Mouse (Mus musculus) spleen, adult 2 months (tissue): ENCODE measurements around the gene Gm10273.

ENCODE experiments used
- CTCF ChIP-seq: fragments of 200-500 bp; IDR thresholded peaks from 2 replicates; pipeline ENCODE4 v1.5.1; 2011; ENCODE audit warnings: mild to moderate bottlenecking, inconsistent platforms; ENCODE audit not compliant: insufficient read depth, insufficient read length, insufficient replicate concordance; ENCODE audit errors: extremely low read depth
- POLR2A ChIP-seq: fragments of 200-500 bp; IDR thresholded peaks from 2 replicates; pipeline ENCODE4 v1.6.1; 2011; ENCODE audit warnings: low read depth, low read length, inconsistent platforms

DNA sequence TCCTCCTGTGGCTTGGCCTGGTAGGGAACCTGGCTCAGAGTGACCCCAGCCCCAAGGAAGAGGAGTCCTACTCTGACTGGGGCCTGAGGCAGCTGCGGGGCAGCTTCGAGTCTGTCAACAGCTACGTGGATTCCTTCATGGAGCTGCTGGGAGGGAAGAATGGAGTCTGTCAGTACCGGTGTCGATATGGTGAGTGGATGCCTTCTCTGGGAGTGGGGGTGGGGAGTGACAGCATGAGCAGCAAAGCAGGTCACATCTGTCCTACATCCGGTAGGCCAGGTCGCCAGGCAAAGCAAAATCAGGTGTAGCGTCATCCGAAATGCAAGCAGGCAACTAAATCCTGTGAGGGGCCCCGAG lies 8.3 kb downstream of the Gm10273 start:
- TF ChIP-seq CTCF (no peak), POLR2A (no peak)
